Mouse (Mus musculus) heart, embryonic 15.5 days (tissue): Measurements from ENCODE around the gene Lactb. TPM values are rescaled to one million over a fixed set of nuclear protein-coding genes. Genes with fewer than 3 reads are reported as not detected.

ENCODE experiments used
- ATAC-seq: fragments of 200-750 bp; cut with Nextera tagmentation; replicated peaks from 2 replicates; pipeline ENCODE4 v1.8.0; 2017; ENCODE audit warnings: low read depth, moderate TSS enrichment; ENCODE audit not compliant: insufficient number of reproducible peaks, insufficient read depth, low FRiP score
- H3K27ac ChIP-seq: fragments of 300-500 bp; sonication (generic); 2 replicates; pipeline ENCODE4 v1.5.1; 2015; ENCODE audit warnings: mild to moderate bottlenecking, inconsistent platforms
- H3K27me3 ChIP-seq: fragments of 300-500 bp; sonication (generic); 2 replicates; pipeline ENCODE4 v1.6.1; 2015; ENCODE audit warnings: inconsistent platforms
- H3K36me3 ChIP-seq: fragments of 300-500 bp; sonication (generic); 2 replicates; pipeline ENCODE4 v1.6.1; 2015; ENCODE audit warnings: mild to moderate bottlenecking, inconsistent platforms
- H3K4me1 ChIP-seq: fragments of 300-500 bp; sonication (generic); replicated peaks from 2 replicates; pipeline ENCODE4 v1.6.1; 2015; ENCODE audit warnings: inconsistent platforms
- H3K4me2 ChIP-seq: fragments of 300-500 bp; sonication (generic); 2 replicates; pipeline ENCODE4 v1.6.1; 2015; ENCODE audit warnings: inconsistent platforms, mild to moderate bottlenecking, moderate library complexity
- H3K4me3 ChIP-seq: fragments of 300-500 bp; sonication (generic); 2 replicates; pipeline ENCODE4 v1.5.1; 2015; ENCODE audit warnings: mild to moderate bottlenecking, inconsistent platforms
- H3K9ac ChIP-seq: fragments of 300-500 bp; sonication (generic); 2 replicates; pipeline ENCODE4 v1.6.1; 2015; ENCODE audit warnings: mild to moderate bottlenecking, inconsistent platforms
- H3K9me3 ChIP-seq: fragments of 300-500 bp; sonication (generic); replicated peaks from 2 replicates; pipeline ENCODE4 v1.6.1; 2016; ENCODE audit warnings: inconsistent platforms
- WGBS: fragments of 180-500 bp; shearing (Covaris S2); methylation state at CpG from one replicate; pipeline ENCODE4 v1.1.7; 2015; ENCODE audit warnings: mixed read lengths; 5-methylcytosine and 5-hydroxymethylcytosine counted together
- polyA plus RNA-seq: library from polyadenylated mRNA; unstranded; fragments of >200 nt; fragmentation: Nextera tagmentation; extraction: Ambion mirVana; gene quantifications from 2 replicates; pipeline ENCODE4 v1.2.1, GENCODE M21; 2015

Gene Lactb
- polyA plus RNA-seq, 1 experiment from 2014 or later = 5.6 TPM

DNA sequence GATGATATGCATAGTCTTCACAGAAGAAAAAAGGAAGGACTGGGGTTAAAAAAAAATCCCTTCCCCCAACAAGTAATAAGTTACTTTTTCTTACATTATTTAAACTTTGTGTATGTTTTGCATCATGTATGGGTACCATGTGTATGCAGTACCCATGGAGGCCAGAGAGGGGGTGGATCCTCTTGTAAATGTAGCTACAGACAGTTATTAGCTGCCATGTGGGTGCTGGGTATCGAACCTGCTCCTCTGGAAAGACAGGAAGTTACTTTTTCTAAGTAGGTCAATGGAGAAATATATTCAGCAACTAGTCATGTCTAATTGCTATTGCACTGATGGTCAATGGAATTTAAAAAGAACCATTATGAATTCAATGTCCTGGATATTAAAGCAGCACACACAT, 3.2 kb upstream of the Lactb start:
- ATAC-seq = no peak
- WGBS = 88% methylated on average over 1 of the region's 1 CpGs
- Histone ChIP-seq H3K9me3 (no peaks in the 10 kb centered on the region), H3K9ac (no peak overlapping the region), H3K4me1 (peaks cover 10% of the 10 kb centered on the region; the same call in 1 of the 2 replicates), H3K4me3 (no peak overlapping the region), H3K4me2 (no peak overlapping the region), H3K27ac (no peak overlapping the region), H3K27me3 (no peaks in the 10 kb centered on the region), H3K36me3 (no peaks in the 10 kb centered on the region)

GRCm38 (mm10) chr9:66977982-66978381, 2.7 kb upstream of the Lactb start:
- Histone ChIP-seq H3K27ac (no peak overlapping the region), H3K4me3 (no peak overlapping the region), H3K4me2 (no peak overlapping the region), H3K9me3 (no peaks in the 10 kb centered on the region), H3K9ac (no peak overlapping the region), H3K27me3 (no peaks in the 10 kb centered on the region), H3K36me3 (no peaks in the 10 kb centered on the region), H3K4me1 (peaks cover 10% of the 10 kb centered on the region; the same call in 1 of the 2 replicates)
- 86% methylated on average over 1 of the region's 1 CpGs for WGBS
- ATAC-seq = no peak

DNA sequence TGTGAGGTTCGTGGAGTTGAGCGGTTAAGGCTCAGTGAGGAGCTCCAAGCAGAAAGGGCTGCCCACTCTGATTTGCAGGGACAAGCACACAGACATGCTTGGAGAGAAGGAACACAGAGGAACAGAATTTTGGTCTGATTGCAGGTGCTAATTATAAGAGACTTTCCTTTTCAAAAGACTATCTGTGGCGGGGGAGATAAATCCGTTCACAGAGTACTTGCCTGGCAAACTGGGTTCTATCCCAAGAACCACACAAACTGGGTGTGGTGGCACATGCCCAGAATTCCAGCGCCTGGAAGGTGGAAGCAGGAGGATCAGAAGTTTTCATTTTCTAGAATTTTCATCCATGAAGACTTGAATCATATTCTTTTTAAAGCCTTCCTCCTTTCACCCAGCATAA, 1.8 kb upstream of the Lactb start:
- H3K9ac ChIP-seq = no peak overlapping the region
- 56% methylated on average over 5 of the region's 5 CpGs for whole genome bisulfite sequencing

GRCm38 (mm10) chr9:66974721-66975225, 511 bp downstream of the Lactb start:
- no peaks in the 10 kb centered on the region for H3K9me3 ChIP-seq
- WGBS = under 1% methylated on average over 41 of the region's 41 CpGs
- H3K9ac ChIP-seq = peak overlapping the region; percentile 80
- peak; percentile 90 for ATAC-seq
- peak overlapping the region; percentile 90 for H3K4me2 ChIP-seq
- no peaks in the 10 kb centered on the region for H3K27me3 ChIP-seq
- peaks cover 5% of the 10 kb centered on the region for H3K36me3 ChIP-seq
- peak overlapping the region; percentile 90 for H3K27ac ChIP-seq
- H3K4me3 ChIP-seq = peak overlapping the region; percentile 87
- peaks cover 10% of the 10 kb centered on the region; the same call in 1 of the 2 replicates for H3K4me1 ChIP-seq

More for the DNA sequence above, 1.8 kb upstream of the Lactb start:
- no peaks in the 10 kb centered on the region for H3K36me3 ChIP-seq
- ATAC-seq = no peak
- no peak overlapping the region for H3K27ac ChIP-seq
- no peak overlapping the region for H3K4me3 ChIP-seq
- no peak overlapping the region for H3K4me2 ChIP-seq
- H3K27me3 ChIP-seq = no peaks in the 10 kb centered on the region
- H3K9me3 ChIP-seq = no peaks in the 10 kb centered on the region
- peaks cover 10% of the 10 kb centered on the region; the same call in 1 of the 2 replicates for H3K4me1 ChIP-seq

GRCm38 (mm10) chr9:66971116-66971515, 4.2 kb downstream of the Lactb start:
- Histone ChIP-seq H3K4me2 (no peak overlapping the region), H3K36me3 (peaks cover 5% of the 10 kb centered on the region), H3K4me1 (peaks cover 10% of the 10 kb centered on the region; the same call in 1 of the 2 replicates), H3K27ac (no peak overlapping the region), H3K9ac (no peak overlapping the region), H3K4me3 (no peak overlapping the region), H3K27me3 (no peaks in the 10 kb centered on the region), H3K9me3 (no peaks in the 10 kb centered on the region)
- no peak for ATAC-seq
- 82% methylated on average over 8 of the region's 8 CpGs for WGBS

GRCm38 (mm10) chr9:66967492-66967891, 7.8 kb downstream of the Lactb start:
- no peaks in the 10 kb centered on the region for H3K4me1 ChIP-seq
- no peaks in the 10 kb centered on the region for H3K9me3 ChIP-seq
- peaks cover 5% of the 10 kb centered on the region for H3K36me3 ChIP-seq
- no peak for ATAC-seq
- 85% methylated on average over 8 of the region's 8 CpGs for WGBS
- H3K4me3 ChIP-seq = no peak overlapping the region
- H3K27ac ChIP-seq = no peak overlapping the region
- H3K9ac ChIP-seq = no peak overlapping the region
- H3K27me3 ChIP-seq = no peaks in the 10 kb centered on the region
- no peak overlapping the region for H3K4me2 ChIP-seq

DNA sequence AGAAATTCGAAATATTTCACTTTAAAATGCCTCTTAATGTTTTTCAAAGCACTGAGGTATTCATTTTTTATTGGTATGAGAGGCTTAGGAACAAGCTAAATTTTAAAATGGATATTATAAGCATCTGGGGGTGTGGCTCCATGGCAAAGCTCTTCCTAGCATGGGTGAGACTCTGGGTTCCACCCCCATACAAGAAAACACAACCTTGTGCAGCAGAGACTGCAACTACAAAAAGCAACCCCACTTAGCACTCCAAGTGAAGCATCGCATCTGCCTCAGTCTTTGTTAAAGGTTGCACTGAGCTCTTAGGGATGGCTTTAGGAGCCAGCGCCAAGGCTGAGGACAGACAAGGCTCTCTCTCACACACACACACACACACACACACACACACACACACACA, 13.8 kb downstream of the Lactb start:
- no peaks in the 10 kb centered on the region for H3K4me1 ChIP-seq
- 72% methylated on average over 3 of the region's 3 CpGs for WGBS

DNA sequence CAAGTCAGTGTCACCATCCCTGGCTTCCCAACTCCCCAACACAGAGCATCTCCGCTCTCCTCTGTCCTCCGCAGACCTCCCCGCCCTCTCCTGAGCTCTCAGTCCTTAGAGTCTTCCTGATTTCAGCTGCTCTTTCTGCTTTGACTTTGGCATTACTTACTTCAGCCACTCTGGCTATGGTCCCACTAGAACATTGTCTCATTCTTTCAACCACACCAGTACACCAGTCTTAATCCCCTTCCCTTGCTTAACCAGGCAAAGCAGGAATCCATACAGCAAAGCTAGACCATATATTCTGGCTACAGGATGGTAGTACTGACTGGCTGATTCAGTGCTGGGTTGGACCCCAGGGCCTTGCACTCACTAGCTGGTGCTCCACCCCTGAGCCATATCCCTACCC, 17.8 kb downstream of the Lactb start:
- Histone ChIP-seq H3K9me3 (no peaks in the 10 kb centered on the region), H3K27ac (no peak overlapping the region), H3K4me1 (no peaks in the 10 kb centered on the region), H3K27me3 (no peaks in the 10 kb centered on the region), H3K4me3 (no peak overlapping the region), H3K36me3 (no peaks in the 10 kb centered on the region), H3K9ac (no peak overlapping the region), H3K4me2 (no peak overlapping the region)
- WGBS = 95% methylated on average over 3 of the region's 3 CpGs
- no peak for ATAC-seq

More for the DNA sequence above, 13.8 kb downstream of the Lactb start:
- Histone ChIP-seq H3K36me3 (no peaks in the 10 kb centered on the region), H3K27ac (no peak overlapping the region), H3K27me3 (no peaks in the 10 kb centered on the region), H3K4me3 (no peak overlapping the region), H3K9ac (no peak overlapping the region), H3K4me2 (no peak overlapping the region), H3K9me3 (no peaks in the 10 kb centered on the region)
- no peak for ATAC-seq

GRCm38 (mm10) chr9:66952886-66953285, 22.4 kb downstream of the Lactb start:
- Histone ChIP-seq H3K9me3 (no peaks in the 10 kb centered on the region), H3K27ac (no peak overlapping the region), H3K4me2 (no peak overlapping the region), H3K27me3 (no peaks in the 10 kb centered on the region), H3K36me3 (peaks cover 11% of the 10 kb centered on the region; the same call in 1 of the 2 replicates), H3K9ac (no peak overlapping the region), H3K4me1 (no peaks in the 10 kb centered on the region), H3K4me3 (no peak overlapping the region)
- ATAC-seq = no peak
- WGBS = 79% methylated on average over 2 of the region's 2 CpGs

- no peak overlapping the region for H3K4me2 ChIP-seq
- no peaks in the 10 kb centered on the region for H3K27me3 ChIP-seq
- H3K9me3 ChIP-seq = no peaks in the 10 kb centered on the region
- H3K27ac ChIP-seq = no peak overlapping the region
- WGBS = 75% methylated on average over 8 of the region's 8 CpGs
- H3K4me1 ChIP-seq = no peaks in the 10 kb centered on the region
- no peak overlapping the region for H3K4me3 ChIP-seq
- no peak for ATAC-seq
- H3K36me3 ChIP-seq = peaks cover 11% of the 10 kb centered on the region; the same call in 1 of the 2 replicates
- H3K9ac ChIP-seq = no peak overlapping the region
These were observed 23.0 kb downstream of the Lactb start for GRCm38 (mm10) chr9:66952321-66952720.

GRCm38 (mm10) chr9:66948536-66948935, 26.7 kb downstream of the Lactb start:
- H3K9ac ChIP-seq = no peak overlapping the region
- H3K27me3 ChIP-seq = no peaks in the 10 kb centered on the region
- H3K4me2 ChIP-seq = no peak overlapping the region
- H3K4me3 ChIP-seq = no peak overlapping the region
- 93% methylated on average over 2 of the region's 2 CpGs for WGBS
- peaks cover 10% of the 10 kb centered on the region for H3K4me1 ChIP-seq
- ATAC-seq = no peak
- peaks cover 11% of the 10 kb centered on the region; the same call in 1 of the 2 replicates for H3K36me3 ChIP-seq
- H3K27ac ChIP-seq = no peak overlapping the region
- H3K9me3 ChIP-seq = no peaks in the 10 kb centered on the region
